Mouse (Mus musculus) forebrain, postnatal 0 days (tissue): Measurements from ENCODE around the gene Disc1. TPM values are rescaled to one million over a fixed set of nuclear protein-coding genes. Genes with fewer than 3 reads are reported as not detected.
A peak's percentile ranks its signal among the peaks of the same experiment; 100 is the strongest.

Experiments used
- ATAC-seq: fragments of 200-750 bp; cut with Nextera tagmentation; 2 replicates; pipeline ENCODE4 v1.8.0; 2017; ENCODE audit warnings: mild to moderate bottlenecking, moderate library complexity
- DNase-seq: peaks from one replicate; pipeline ENCODE4 v3.0.0-alpha.2; 2015
- H3K27ac ChIP-seq: fragments of 300-500 bp; sonication (generic); 2 replicates; pipeline ENCODE4 v1.5.1; 2014; ENCODE audit warnings: low read depth, mild to moderate bottlenecking, antibody characterized with exemption, low read length, moderate library complexity, mixed read lengths
- H3K27me3 ChIP-seq: fragments of 300-500 bp; sonication (generic); 2 replicates; pipeline ENCODE4 v1.6.1; 2014; ENCODE audit warnings: mild to moderate bottlenecking, low read length, mixed read lengths; ENCODE audit not compliant: insufficient read depth
- H3K36me3 ChIP-seq: fragments of 300-500 bp; sonication (generic); 2 replicates; pipeline ENCODE4 v1.6.1; 2014; ENCODE audit warnings: mild to moderate bottlenecking, moderate library complexity; ENCODE audit not compliant: insufficient read depth
- H3K4me1 ChIP-seq: fragments of 300-500 bp; sonication (generic); 2 replicates; pipeline ENCODE4 v1.6.1; 2014; ENCODE audit warnings: antibody characterized with exemption; ENCODE audit not compliant: insufficient read depth
- H3K4me2 ChIP-seq: fragments of 300-500 bp; sonication (generic); 2 replicates; pipeline ENCODE4 v1.6.1; 2014; ENCODE audit warnings: low read depth, mild to moderate bottlenecking, moderate library complexity
- H3K4me3 ChIP-seq: fragments of 300-500 bp; sonication (generic); 2 replicates; pipeline ENCODE4 v1.5.1; 2014; ENCODE audit warnings: low read depth, low read length, mixed read lengths
- H3K9ac ChIP-seq: fragments of 300-500 bp; sonication (generic); 2 replicates; pipeline ENCODE4 v1.6.1; 2014; ENCODE audit warnings: mild to moderate bottlenecking
- H3K9me3 ChIP-seq: fragments of 300-500 bp; sonication (generic); 2 replicates; pipeline ENCODE4 v1.6.1; 2016; ENCODE audit warnings: low read length
- CTCF ChIP-seq: sonication (generic); IDR thresholded peaks from 2 replicates; pipeline ENCODE4 v1.5.1; 2016; ENCODE audit warnings: antibody characterized with exemption, control low read depth, low read depth
- WGBS: fragments of 180-500 bp; shearing (Covaris S2); extraction: QIAGEN DNeasy Blood & Tissue Kit; methylation state at CpG from one replicate; pipeline ENCODE4 v1.1.7; 2014; 5-methylcytosine and 5-hydroxymethylcytosine counted together
- polyA plus RNA-seq: library from polyadenylated mRNA; unstranded; fragments of >200 nt; fragmentation: Nextera tagmentation; extraction: Ambion mirVana; gene quantifications from 2 replicates; pipeline ENCODE4 v1.2.1, GENCODE M21; 2015
- total RNA-seq: library from RNA; depleted of rRNA; stranded (reverse); fragments of >200 nt; gene quantifications from 2 replicates; pipeline ENCODE4 v1.2.3, GENCODE M21; 2014

The Disc1 gene
- total and polyA plus RNA-seq, 2 experiments from 2014 or later = 0.73 to 6.4 TPM

DNA sequence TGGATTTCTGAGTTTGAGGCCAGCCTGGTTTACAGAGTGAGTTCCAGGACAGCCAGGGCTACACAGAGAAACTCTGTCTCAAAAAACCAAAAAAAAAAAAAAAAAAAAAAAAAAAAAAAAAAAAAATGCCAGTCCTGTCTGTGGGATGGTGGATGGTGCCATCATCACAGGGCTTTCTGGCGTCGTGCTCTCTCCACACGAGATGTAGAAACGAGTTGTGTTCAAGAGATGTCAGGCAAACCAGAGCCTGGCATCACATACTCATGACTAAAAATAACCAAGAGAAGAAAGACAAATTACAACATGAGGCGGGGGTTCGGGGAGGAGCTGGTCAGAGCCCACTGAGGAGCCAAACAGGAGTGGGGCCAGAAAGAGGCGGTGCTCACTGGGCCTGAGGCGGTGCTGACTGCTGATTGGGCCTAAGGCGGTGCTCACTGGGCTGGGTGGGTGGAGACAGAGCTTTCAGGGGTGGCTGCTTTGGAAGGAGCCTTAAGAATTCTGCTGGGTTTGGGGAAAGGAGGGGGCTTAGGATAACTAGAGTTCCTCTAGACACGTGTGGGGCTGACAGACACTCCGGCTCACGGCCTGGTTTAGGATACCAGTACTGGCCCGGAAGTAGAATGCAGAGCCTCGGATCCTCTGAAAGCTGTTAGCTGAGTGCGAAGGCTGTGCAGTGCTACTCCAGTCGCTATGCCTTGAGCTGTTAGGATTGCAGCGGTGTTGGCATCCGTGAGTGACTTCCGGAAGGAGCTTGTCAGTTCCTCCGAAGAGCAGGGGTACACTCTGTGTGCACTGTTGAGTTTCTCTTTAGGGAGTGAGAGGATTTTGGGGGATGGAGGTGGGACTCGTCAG is 37.1 kb downstream of the Disc1 start:
- peak; percentile 94 for ATAC-seq
- peak overlapping the region; percentile 5; the same call in 1 of the 2 replicates for H3K4me2 ChIP-seq
- 51% methylated on average over 21 of the region's 21 CpGs for WGBS

DNA sequence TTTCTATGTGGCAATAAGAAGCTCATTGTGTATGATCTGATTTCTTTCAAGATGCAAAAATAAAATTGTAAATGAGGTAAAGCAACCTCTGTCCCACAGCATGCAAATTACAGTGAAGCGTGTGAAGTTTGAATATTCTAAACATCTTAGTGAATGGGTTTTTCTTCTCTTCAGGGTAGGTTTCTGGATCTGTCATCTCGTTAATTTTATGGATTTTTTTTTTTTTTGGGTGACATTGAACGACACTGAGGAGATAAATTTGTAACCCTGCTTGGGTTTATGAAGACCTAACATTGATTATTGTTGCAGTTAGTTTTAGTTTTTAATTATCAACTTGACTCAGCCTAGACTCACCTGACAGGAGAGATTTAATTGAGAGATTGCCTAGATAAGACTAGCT is 43.1 kb downstream of the Disc1 start:
- H3K4me2 ChIP-seq = no peak overlapping the region
- H3K9ac ChIP-seq = no peak overlapping the region
- ATAC-seq (no peak), DNase-seq (no peak)
- TF ChIP-seq CTCF = no peak
- H3K27me3 ChIP-seq = no peaks in the 10 kb centered on the region
- H3K4me3 ChIP-seq = no peak overlapping the region
- H3K27ac ChIP-seq = no peak overlapping the region
- no peaks in the 10 kb centered on the region for H3K36me3 ChIP-seq
- 63% methylated on average over 3 of the region's 3 CpGs for WGBS
- H3K4me1 ChIP-seq = no peaks in the 10 kb centered on the region
- H3K9me3 ChIP-seq = no peaks in the 10 kb centered on the region

More for the DNA sequence above, 37.1 kb downstream of the Disc1 start:
- Histone ChIP-seq H3K4me3 (no peak overlapping the region), H3K27ac (no peak overlapping the region), H3K27me3 (no peaks in the 10 kb centered on the region), H3K9me3 (no peaks in the 10 kb centered on the region), H3K36me3 (no peaks in the 10 kb centered on the region), H3K4me1 (no peaks in the 10 kb centered on the region), H3K9ac (no peak overlapping the region)
- peak; percentile 75 for DNase-seq
- no peak for TF ChIP-seq CTCF

DNA sequence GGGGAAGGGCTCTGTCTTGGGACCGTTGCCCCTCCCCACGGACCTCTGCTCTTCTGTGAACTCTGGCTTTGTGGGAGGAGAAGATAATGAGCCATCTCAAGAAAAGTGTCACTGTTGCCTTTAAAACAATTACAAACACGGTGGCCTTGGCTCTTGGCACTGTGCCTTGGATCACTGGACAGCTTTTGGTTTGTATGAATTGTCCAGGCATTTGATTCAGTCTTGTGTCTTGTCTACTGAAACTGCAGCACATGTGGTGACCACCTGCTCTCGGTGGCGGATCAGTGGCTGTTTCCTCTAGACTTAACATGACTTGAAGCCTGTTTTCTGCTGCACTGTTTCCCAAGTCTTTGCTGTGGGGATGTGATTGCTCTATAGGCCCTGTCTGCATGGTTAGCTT is 44.1 kb downstream of the Disc1 start:
- H3K36me3 ChIP-seq = no peaks in the 10 kb centered on the region
- DNase-seq (no peak), ATAC-seq (no peak)
- H3K27me3 ChIP-seq = no peaks in the 10 kb centered on the region
- TF ChIP-seq CTCF = no peak
- no peak overlapping the region for H3K27ac ChIP-seq
- no peak overlapping the region for H3K4me2 ChIP-seq
- WGBS = 82% methylated on average over 5 of the region's 5 CpGs
- no peaks in the 10 kb centered on the region for H3K4me1 ChIP-seq
- H3K9me3 ChIP-seq = no peaks in the 10 kb centered on the region
- no peak overlapping the region for H3K9ac ChIP-seq
- H3K4me3 ChIP-seq = no peak overlapping the region

DNA sequence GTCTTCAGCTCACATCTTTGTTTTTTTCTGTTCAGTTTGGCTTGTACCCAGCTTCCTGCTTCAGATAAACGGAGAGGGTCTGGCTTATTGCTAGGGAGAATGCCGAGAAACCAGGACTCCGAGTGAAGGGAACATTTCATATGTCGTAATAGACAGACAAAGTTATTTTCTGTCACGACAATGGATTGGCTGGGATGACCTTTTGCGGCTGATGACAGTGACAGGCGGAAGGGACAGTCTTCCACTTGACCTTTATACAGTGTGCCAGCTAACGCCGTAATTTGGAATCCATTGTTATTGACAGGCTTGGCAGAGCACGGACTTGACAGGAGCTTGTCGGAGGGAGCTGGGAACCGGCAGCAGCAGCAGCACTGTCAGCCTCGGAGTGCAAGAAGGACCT is 48.3 kb downstream of the Disc1 start:
- Histone ChIP-seq H3K36me3 (no peaks in the 10 kb centered on the region), H3K9ac (no peak overlapping the region), H3K4me2 (no peak overlapping the region), H3K4me3 (no peak overlapping the region), H3K27ac (no peak overlapping the region), H3K9me3 (no peaks in the 10 kb centered on the region), H3K27me3 (no peaks in the 10 kb centered on the region), H3K4me1 (no peaks in the 10 kb centered on the region)
- no peak for TF ChIP-seq CTCF
- no peak for DNase-seq
- 64% methylated on average over 13 of the region's 13 CpGs for WGBS
- ATAC-seq = peak; percentile 23; the same call in 1 of the 2 replicates

DNA sequence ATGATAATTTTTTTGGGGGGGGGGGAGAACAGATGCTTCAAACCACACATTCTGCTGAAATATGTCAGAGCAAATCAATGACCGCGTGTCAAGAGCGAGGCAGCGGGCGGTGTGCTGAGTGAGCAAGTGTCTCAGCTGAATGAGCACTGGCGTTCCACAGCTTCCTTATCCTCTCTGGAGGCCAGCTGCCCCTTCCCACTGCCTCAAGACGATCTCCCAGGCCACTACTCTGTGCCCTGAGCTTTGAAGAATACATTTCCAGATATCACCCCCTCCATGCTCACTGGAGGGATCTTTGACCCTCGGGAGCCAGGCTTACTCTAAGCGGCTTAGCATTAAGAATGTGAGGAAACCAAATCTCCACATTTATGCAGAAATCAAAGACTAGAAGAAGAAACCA is 59.2 kb downstream of the Disc1 start:
- TF ChIP-seq CTCF = no peak
- 49% methylated on average over 9 of the region's 9 CpGs for WGBS
- Histone ChIP-seq H3K9me3 (no peaks in the 10 kb centered on the region), H3K27ac (no peak overlapping the region), H3K4me1 (no peaks in the 10 kb centered on the region), H3K4me3 (no peak overlapping the region), H3K9ac (no peak overlapping the region), H3K4me2 (no peak overlapping the region), H3K27me3 (no peaks in the 10 kb centered on the region), H3K36me3 (no peaks in the 10 kb centered on the region)
- ATAC-seq (no peak), DNase-seq (no peak)

DNA sequence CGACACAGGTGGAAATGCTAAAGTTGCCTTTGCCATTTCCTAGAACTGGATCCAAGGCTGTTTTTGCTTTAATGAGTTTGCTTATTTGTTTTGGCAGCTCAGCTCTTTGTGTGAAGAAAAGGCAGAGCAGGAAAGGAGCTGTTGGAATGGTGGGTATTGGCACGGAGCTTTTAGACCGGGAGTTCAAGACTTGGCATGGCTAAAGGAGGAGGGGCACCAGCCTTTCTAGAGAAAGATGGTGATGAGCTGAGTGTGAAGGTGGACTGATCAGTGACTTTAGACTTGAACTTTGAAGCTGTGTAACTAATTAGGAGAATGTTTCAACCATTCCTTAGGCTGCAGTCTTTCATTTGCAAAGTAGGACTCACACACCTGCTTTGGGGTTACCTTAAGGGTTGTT is 59.8 kb downstream of the Disc1 start:
- 34% methylated on average over 3 of the region's 3 CpGs for WGBS
- TF ChIP-seq CTCF = no peak
- Histone ChIP-seq H3K4me1 (no peaks in the 10 kb centered on the region), H3K9ac (no peak overlapping the region), H3K9me3 (no peaks in the 10 kb centered on the region), H3K4me2 (no peak overlapping the region), H3K27me3 (no peaks in the 10 kb centered on the region), H3K27ac (no peak overlapping the region), H3K4me3 (no peak overlapping the region), H3K36me3 (no peaks in the 10 kb centered on the region)
- ATAC-seq = no peak
- no peak for DNase-seq

DNA sequence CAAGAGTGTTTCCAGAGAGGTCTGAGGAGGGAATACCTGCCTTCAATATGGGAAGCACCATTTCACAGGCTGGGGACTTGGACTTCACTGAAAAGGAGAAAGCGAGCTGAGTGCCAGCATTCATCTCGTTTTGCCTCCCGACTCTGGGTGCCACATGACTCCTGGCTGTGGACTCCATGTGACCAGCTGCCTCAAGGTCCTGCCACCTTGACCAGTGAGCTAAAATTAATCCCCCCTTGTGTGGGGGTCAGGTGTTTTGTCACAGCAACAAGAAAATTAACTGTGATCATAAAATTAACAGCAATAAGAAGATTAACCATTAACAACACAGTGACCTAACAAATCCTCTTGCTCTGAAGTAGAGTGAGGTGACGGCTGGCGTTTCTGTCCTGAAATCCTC is 61.3 kb downstream of the Disc1 start:
- Histone ChIP-seq H3K27me3 (no peaks in the 10 kb centered on the region), H3K9me3 (no peaks in the 10 kb centered on the region), H3K36me3 (no peaks in the 10 kb centered on the region), H3K9ac (no peak overlapping the region), H3K4me3 (no peak overlapping the region), H3K27ac (no peak overlapping the region), H3K4me2 (no peak overlapping the region), H3K4me1 (no peaks in the 10 kb centered on the region)
- no peak for TF ChIP-seq CTCF
- 71% methylated on average over 5 of the region's 5 CpGs for WGBS
- ATAC-seq (no peak), DNase-seq (no peak)
